Mouse (Mus musculus) small intestine, adult 2 months (tissue): ENCODE data around the gene Cyp2u1. TPM values are rescaled to one million over a fixed set of nuclear protein-coding genes. Genes with fewer than 3 reads are reported as not detected.

Experiments used
- H3K27ac ChIP-seq: fragments of 200-500 bp; 2 replicates; pipeline ENCODE4 v1.5.1; 2012; ENCODE audit warnings: low read depth, low read length, control low read depth, inconsistent platforms; ENCODE audit not compliant: insufficient read depth
- H3K27me3 ChIP-seq: fragments of 200-500 bp; 2 replicates; pipeline ENCODE4 v1.6.1; 2012; ENCODE audit warnings: mild to moderate bottlenecking, moderate library complexity, low read length, inconsistent platforms; ENCODE audit not compliant: control insufficient read depth, insufficient read depth
- H3K36me3 ChIP-seq: fragments of 200-500 bp; 2 replicates; pipeline ENCODE4 v1.6.1; 2012; ENCODE audit warnings: mild to moderate bottlenecking, low read length, control low read depth, inconsistent platforms; ENCODE audit not compliant: control insufficient read depth, insufficient read depth
- H3K4me1 ChIP-seq: fragments of 200-500 bp; 2 replicates; pipeline ENCODE4 v1.6.1; 2012; ENCODE audit warnings: low read length, inconsistent platforms, mixed read lengths; ENCODE audit not compliant: control insufficient read depth, insufficient read depth, insufficient read length
- H3K4me3 ChIP-seq: fragments of 200-500 bp; 2 replicates; pipeline ENCODE4 v1.5.1; 2012; ENCODE audit warnings: low read depth, mild to moderate bottlenecking, control low read depth, inconsistent platforms, low read length, moderate library complexity
- CTCF ChIP-seq: fragments of 200-500 bp; IDR thresholded peaks from 2 replicates; pipeline ENCODE4 v1.5.1; 2012; ENCODE audit warnings: low read depth, mild to moderate bottlenecking, control low read depth, inconsistent platforms, low read length, moderate library complexity, mixed read lengths; ENCODE audit not compliant: insufficient replicate concordance, insufficient read length; ENCODE audit errors: extremely low read depth
- POLR2A ChIP-seq: fragments of 200-500 bp; IDR thresholded peaks from 2 replicates; pipeline ENCODE4 v1.6.1; 2012; ENCODE audit warnings: low read depth, mild to moderate bottlenecking, control low read depth, inconsistent platforms, low read length, moderate library complexity
- WGBS: fragments of 180-500 bp; shearing (Covaris S2); methylation state at CpG from one replicate; pipeline ENCODE4 v1.1.7; 2018; 5-methylcytosine and 5-hydroxymethylcytosine counted together
- polyA plus RNA-seq: library from polyadenylated mRNA; depleted of rRNA; stranded (reverse); fragments of >200 nt; gene quantifications from 2 replicates; pipeline ENCODE4 v1.2.3, GENCODE M21; 2012

Gene Cyp2u1
- polyA plus RNA-seq, 1 experiment, result 21.0 TPM

DNA sequence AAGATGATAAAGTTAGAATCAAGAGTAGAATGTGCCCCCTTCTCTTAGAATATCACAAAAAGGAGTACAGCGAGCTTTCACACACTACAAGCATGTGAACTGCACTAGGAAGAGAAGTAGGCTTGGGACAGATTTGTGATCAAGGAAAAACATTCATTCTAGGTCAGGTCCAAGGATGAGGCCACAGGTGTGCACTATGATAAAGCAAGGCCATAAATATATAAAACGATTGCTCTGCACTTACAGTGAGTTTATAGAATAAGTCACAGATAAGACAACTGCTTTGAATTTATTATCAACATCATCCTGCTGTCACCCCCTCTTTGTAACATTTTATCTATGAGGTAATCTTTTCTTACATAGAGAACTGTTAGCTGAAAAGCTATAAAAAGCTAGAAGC lies 10.7 kb downstream of the Cyp2u1 start:
- H3K27me3 ChIP-seq, result no peaks in the 10 kb centered on the region
- peaks cover 25% of the 10 kb centered on the region for H3K36me3 ChIP-seq
- no peak overlapping the region for H3K27ac ChIP-seq
- no peak overlapping the region for H3K4me3 ChIP-seq
- peaks cover 26% of the 10 kb centered on the region for H3K4me1 ChIP-seq
- 23% methylated on average over 2 of the region's 2 CpGs for WGBS
- TF ChIP-seq CTCF, result no peak
- TF ChIP-seq POLR2A, result no peak

DNA sequence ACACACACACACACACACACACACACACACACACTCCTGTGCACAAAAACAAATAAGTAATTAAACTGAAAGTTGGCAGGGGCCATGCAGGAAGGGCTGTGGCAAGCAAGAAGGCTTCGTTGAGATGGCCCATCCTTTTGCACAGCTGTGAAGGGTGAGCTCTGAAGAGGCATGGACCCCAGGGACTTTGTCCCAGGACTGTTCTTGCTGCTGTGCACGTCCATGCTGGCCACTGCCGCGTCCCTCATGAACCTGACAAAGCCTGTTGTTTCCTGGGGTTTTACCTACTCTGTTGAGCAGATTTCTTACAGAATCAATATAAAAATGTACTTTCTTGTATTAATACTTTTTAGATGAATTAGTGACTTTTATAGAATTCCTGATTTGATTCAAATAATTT lies 11.1 kb downstream of the Cyp2u1 start:
- peak overlapping the region; percentile 47; the same call in 1 of the 2 replicates for H3K27ac ChIP-seq
- peaks cover 26% of the 10 kb centered on the region for H3K4me1 ChIP-seq
- H3K27me3 ChIP-seq, result no peaks in the 10 kb centered on the region

DNA sequence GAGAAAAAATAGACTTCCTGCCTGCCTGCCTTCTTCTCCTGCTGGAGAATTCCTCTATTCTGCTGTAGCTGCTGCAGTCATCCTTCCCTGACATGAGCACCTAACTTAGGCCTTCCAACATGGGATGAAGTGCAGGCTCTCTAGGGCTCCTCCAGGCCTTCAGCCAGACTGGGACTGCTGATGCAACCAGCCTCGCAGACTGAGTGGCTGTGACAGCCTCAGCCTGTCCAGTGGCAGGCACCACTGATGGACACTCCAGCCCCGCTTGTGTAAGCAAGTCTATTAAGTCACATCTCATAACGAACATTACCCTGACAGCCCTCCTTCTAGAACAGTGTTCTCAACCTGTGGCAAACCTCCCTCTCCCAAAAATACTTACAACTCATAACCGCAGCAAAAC lies 28.9 kb downstream of the Cyp2u1 start:
- 59% methylated on average over 4 of the region's 4 CpGs for WGBS
- peaks cover 5% of the 10 kb centered on the region; the same call in 1 of the 2 replicates for H3K4me1 ChIP-seq
- H3K27ac ChIP-seq, result no peak overlapping the region
- no peak overlapping the region for H3K4me3 ChIP-seq
- no peak for TF ChIP-seq POLR2A
- H3K36me3 ChIP-seq, result no peaks in the 10 kb centered on the region
- H3K27me3 ChIP-seq, result no peaks in the 10 kb centered on the region

More for the DNA sequence above, 11.1 kb downstream of the Cyp2u1 start:
- 70% methylated on average over 4 of the region's 4 CpGs for WGBS
- peaks cover 20% of the 10 kb centered on the region for H3K36me3 ChIP-seq
- TF ChIP-seq POLR2A (no peak), CTCF (no peak)
- H3K4me3 ChIP-seq, result no peak overlapping the region

DNA sequence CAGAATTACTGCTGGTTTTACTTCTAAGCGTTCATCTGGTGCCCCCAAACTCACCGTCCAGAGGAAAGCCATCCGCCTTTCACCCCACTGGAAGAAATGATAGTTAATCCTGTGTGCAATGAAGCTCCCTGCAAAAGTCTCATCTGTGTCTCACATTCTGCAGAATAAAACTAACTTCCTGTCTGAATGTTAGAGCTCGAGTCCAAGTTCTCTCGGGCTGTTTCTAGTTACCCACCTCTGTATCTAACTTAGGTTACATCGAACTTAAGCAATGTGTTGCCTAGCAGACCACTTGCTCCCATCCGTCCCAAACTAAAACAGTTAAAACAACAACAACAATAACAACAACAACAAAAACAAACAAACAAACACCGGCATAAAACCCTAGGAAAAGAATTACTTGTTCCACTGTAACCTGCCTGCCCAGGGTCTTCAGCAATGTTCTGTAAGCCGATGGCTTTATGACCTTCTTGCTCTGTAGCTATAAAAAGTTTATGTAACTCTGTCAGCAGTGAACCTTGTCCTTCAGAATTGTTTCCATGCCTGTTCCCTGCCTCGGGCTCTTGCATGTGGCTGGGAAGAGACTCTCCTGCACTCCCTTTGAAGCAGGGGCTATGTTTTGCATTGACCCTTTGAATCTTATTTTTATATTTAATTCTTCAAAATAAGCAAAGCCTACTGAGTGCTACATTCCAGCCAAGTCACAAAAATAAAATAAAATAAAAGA lies 30.5 kb downstream of the Cyp2u1 start:
- Histone ChIP-seq H3K4me3 (peak overlapping the region; percentile 99), H3K27me3 (no peaks in the 10 kb centered on the region), H3K27ac (peak overlapping the region; percentile 93), H3K36me3 (peaks cover 8% of the 10 kb centered on the region), H3K4me1 (peaks cover 9% of the 10 kb centered on the region; the same call in 1 of the 2 replicates)
- TF ChIP-seq POLR2A, result no peak
- no peak for TF ChIP-seq CTCF
- WGBS, result 6% methylated on average over 10 of the region's 10 CpGs

DNA sequence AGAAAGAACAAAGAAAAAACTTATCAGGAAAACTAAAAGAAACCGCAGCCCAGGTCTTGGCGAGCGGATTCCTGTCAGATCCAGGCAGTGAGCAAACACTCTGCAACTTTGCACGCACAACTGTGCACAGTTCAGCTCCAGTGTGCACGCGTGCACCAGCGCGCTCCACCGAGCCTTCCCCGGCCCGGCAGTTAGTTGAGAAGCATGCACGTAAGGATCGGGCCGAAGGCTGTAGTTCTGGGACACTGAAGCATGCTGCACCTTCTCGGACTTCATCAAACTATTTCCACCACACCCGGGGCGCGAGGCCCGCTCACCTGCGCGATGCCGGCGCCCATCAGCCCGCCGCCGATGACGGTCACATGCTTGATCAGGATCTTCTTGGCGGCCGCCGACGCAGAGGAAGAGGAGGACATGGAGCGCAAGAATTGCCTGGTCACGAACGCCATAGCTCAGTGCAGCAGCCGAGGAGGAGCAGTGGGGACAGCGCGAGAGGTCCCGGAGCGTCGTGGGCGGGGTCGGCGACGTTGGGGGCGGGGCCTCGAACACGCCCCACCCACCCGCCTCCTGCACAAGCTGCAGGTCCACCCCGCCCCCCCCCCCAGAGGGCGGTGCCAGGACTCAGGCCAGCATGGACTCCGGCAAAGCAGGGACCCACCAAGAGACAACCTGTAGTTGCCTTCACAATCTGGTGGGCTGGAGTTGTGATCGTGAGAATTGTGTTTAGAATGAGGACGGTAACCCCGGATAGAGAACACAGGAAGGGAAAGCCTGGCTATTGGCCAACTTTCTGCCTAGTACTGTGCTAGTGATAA lies 31.3 kb downstream of the Cyp2u1 start, which contains the start of gene Hadh:
Gene Hadh, minus strand, starts transcription at position 543 of the 815 bp plus-strand sequence.
- peaks cover 8% of the 10 kb centered on the region for H3K36me3 ChIP-seq
- peak within 1 kb of the TSS; percentile 93 for H3K27ac ChIP-seq
- peaks cover 12% of the 10 kb centered on the region; the same call in 1 of the 2 replicates for H3K4me1 ChIP-seq
- H3K4me3 ChIP-seq, result peak within 1 kb of the TSS; percentile 99
- TF ChIP-seq CTCF, result no peak
- peak; percentile 36; the same call in 1 of the 2 replicates for TF ChIP-seq POLR2A
- H3K27me3 ChIP-seq, result no peaks in the 10 kb centered on the region
- under 1% methylated on average over 54 of the region's 54 CpGs for WGBS

DNA sequence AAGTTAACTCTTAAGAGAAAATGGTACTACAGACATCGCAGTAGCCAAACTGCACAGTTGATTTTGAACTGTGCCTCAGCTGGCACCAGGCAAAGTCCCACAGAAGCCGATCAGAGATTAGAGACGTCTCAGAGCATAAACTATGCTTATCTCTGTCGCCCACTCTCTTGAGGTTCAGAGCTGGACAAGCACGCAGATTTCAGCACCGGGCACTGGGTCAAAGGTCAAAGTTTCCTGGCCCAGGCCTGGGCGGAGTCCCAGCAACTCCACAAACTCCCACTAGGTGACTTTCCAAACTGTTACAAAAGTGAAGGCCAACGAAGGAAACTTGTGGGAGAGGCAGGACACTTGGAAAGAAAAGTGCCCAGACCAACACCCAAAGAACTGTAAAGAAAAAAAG lies 31.9 kb downstream of the Cyp2u1 start:
- Histone ChIP-seq H3K4me1 (peaks cover 12% of the 10 kb centered on the region; the same call in 1 of the 2 replicates), H3K27me3 (no peaks in the 10 kb centered on the region), H3K36me3 (peaks cover 10% of the 10 kb centered on the region), H3K27ac (peak overlapping the region; percentile 87), H3K4me3 (peak overlapping the region; percentile 99)
- WGBS, result 2% methylated on average over 8 of the region's 8 CpGs
- TF ChIP-seq POLR2A (no peak), CTCF (peak; percentile 57; the same call in 1 of the 2 replicates)

DNA sequence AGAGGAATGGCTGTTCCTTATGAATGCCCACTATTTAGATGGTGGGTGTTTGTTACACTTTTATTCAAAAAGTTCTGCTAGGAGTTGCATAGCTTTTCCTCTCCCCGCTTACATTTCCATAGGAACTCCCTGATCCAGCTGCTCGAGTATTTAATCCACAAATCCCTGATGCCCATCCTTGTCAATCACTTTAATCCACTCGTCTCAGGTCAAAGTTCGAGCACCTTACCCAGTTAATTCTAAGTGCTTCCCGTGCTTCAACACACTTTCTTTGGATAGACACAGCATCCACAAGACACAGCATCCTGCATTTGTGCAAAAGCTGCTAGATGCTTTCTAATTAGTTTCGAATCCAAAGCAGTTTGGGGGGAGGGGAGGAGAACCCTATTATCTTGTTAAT lies 32.6 kb downstream of the Cyp2u1 start:
- Histone ChIP-seq H3K27me3 (no peaks in the 10 kb centered on the region), H3K27ac (peak overlapping the region; percentile 87; the same call in 1 of the 2 replicates), H3K36me3 (peaks cover 13% of the 10 kb centered on the region), H3K4me3 (no peak overlapping the region), H3K4me1 (peaks cover 13% of the 10 kb centered on the region; the same call in 1 of the 2 replicates)
- WGBS, result 36% methylated on average over 6 of the region's 6 CpGs
- TF ChIP-seq CTCF (no peak), POLR2A (no peak)
